Mouse (Mus musculus) right cerebral cortex, postnatal 25 days (tissue): ENCODE measurements around the gene Man2b2.

Experiments
- DNase-seq: peaks from one replicate; pipeline ENCODE4 v3.0.0; 2022

The Man2b2 gene

DNA sequence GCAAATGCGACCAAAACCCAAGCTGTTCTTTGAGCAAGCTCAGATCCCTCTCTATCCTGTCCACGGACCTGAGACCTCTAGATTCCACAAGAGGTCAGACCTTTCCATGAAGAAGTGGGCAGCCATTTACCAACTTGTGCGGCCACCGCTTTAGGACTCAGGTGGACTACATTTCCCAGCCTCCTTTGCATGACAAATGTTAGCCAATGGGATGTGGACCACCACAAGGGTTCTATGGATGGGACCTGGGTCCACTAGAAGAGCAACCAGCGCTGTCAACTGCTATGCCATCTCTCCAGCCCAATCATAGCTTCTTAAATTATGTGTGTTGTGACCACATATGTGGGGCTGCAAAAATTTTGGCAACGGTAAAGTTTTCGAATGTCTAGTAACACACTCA lies 819 bp upstream of the Man2b2 start:
- peak; percentile 38 for DNase-seq

DNA sequence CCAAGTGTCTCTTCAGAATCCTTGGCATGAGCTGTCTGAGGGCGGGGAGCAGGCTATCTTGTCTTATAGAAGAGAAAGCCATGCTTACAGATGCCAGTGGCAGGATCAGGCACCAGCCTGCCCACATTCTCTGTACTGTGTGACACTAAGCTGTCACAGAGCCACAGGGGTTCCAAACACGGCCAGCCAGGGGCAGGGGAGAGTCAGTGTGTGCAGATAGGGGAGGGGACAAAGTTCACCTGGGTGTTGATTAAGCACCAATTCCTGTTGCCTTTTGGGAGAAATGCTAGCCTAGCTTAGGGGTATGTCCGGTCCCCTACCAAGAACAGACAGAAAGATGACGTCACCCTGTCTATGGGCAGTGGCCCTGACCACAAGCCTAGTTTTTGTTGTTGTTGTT lies 1.4 kb downstream of the Man2b2 start:
- DNase-seq: no peak

DNA sequence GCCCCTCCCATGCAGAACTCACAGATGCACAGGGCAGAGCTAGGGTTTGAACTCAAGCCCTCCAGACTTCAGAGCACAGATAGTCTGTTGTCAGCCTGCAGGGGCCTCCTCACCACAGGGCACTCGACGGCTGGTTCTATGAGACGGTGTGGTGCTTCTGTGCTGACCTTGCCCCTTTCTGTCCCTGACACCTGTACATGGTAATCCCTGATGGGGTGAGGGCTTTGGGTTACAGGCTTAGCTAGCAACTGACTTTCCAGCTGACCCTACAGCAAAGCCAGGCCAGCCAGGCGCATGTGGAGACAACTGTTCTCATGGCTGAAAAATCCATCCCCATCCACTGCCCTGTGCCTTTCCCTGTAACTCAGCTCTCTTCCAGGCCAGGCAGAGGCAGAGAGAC lies 7.5 kb downstream of the Man2b2 start:
- DNase-seq: no peak

DNA sequence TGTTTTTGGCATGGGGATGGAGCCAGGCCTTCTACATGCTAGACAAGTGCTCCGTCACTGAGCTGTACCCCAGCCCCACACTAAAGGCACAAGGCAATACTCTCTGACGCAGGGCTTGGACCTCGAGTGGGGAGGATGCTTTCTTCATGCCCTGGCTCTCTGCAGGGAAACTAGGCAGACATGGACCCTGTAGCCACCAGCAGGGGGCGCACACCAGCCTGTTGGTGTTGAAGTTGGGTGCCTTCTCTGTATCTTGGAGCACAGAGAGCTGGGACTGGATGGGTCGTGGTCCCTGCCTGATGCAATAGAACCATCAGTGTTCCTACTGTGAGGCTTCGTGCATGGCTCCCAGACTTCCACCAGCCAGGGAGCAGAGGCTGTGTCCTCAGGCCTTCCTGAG lies 10.3 kb downstream of the Man2b2 start:
- DNase-seq: peak; percentile 50

DNA sequence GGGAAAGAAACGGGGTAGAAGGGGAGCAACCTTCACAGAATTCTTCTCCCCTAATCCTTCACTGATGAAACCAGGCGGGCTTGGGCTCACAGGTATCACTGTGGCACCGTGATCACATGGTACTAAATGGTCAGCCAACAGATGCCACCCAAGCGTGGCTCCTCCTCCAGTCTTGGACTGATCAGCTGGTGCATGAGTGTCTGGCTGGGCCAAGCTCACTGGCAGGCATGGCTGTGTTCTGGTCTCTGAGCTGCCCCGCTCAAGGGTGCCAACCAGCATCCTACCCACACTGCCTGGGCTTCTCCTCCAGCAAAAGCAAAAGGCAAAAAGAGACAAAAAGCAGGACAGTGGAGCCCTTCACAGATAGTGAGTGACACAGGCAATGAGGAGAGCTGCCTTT lies 10.7 kb downstream of the Man2b2 start:
- no peak for DNase-seq

DNA sequence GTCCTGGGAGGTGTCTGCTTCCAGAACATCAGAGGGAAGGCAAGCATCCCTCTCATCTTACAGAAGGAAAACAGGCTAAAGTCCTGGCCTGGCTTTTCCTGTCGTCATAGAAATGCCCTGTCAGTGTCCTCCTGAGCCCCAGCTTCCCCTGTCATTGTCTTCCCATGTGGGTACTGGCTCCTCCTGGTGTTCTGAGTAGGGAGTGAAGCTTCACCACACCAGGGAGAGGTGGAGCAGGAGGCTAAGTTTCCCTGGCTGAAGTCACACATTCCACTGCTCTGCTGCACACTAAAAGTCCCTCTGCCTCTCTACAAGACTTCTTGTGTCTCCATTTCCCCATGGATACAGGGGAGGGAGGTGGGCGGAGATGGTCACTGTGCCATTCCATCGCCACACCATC lies 12.7 kb downstream of the Man2b2 start:
- no peak for DNase-seq

DNA sequence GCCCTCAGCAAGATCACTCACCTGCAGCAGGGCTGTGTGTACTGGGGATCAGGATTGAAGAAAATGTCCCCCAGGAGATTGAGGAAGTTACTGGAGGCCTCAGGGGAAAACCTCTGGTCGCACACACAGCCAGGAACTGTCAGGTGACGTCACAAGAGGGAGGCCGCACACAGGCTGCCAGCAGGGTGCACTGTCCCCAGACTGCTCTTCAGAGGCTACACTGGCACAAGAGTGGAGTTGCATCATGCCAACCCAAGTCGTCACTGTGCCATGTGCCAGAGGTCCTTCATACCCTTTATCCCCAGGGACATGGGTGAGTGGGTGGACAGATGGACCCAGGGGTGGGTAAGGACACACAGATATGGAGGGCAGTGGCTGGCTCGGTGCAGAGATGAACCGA lies 15.9 kb downstream of the Man2b2 start:
- no peak for DNase-seq

DNA sequence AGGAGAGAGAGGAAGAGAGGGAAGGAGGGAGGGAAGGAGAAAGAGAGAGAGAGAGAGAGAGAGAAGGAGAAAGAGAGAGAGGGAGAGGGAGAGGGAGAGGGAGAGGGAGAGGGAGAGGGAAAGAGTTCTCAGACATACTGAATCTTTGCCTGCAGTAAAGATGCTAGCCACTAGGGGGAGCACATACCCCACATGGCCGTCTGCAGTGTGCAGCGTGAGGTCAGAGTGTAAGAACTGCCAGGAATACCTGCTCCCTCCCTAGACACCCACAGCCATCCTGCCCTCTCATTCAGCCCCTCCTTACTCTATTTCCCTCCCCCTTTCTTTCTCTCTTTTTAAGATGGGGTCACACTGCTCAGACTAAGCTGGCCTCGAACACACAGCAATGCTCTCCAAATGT lies 19.0 kb downstream of the Man2b2 start:
- DNase-seq: peak; percentile 37

DNA sequence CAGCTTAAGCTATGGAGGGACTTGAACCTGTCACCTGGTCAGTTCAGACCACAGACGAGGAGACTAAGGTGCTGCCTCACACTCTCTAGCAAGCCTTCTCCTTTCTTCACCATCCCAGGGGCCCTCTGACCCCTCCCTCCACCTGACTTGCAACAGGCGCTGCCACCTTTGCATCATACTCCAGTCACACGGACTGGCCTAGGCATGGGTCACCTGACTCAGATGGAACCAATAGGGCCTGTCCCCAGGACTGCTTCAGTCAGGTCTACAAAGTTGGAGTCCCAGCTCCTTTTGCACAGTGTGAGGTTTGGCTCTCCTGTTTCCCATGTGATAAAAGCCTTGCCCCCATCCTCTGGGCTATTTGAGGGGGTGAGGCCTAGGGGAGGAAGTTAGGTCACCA lies 19.8 kb downstream of the Man2b2 start:
- no peak for DNase-seq

DNA sequence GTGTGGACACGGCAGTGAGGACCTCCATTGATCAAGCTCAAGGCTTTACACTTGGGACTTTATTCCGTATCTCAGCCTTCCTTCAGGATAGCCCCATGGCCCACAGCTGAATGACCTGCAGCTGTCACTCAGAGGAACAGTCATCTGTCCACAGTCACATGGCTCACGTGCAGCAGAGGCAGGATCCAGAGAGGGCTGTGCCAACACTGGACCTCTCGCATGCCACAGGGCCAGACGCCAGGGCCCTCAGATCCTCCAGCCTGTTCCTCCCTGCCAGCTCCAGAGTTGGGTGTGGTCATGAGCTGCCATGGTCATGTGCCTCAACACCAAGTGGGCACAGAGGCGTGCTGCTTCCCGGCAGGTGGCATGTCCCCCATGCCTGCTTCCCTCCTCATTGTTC lies 21.3 kb downstream of the Man2b2 start:
- no peak for DNase-seq

DNA sequence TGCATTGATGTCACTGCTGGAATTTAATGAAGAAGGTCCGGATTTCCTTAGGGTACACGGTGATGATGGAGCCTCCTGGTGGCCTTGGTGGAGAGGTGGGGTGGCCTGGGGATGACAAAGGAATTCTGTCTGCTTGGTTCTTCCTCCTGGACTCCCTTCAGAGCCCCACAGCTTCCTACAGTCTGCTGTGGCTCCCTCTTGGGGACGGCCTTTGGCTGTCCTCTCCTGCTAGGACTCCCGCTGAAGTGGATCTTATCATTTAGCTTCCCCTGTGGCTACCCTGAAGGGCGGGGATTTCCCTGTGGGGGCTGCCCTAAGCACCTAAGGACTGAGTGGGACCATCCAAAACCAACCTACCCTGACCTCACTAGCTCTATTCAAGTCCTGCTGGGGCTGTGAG lies 23.3 kb downstream of the Man2b2 start:
- no peak for DNase-seq

DNA sequence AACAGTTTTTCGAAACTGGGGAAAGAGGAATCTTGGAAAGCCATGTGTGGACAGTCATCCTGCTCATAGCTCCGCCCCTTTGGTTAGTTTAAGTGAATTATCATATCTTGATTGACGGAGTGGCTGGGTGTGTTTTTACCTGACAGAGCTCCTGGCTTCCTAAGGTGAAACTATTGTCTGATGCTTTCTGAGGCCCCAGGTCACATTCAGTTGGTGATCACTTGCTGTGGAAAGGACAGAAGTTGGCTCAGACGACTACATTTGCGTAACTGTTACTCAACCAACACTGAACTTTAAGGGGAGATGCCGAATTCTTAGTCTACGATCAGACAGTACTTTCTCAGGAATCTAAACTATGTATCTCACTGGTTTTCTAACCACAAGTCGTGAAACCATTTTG lies 33.2 kb downstream of the Man2b2 start:
- DNase-seq: no peak

DNA sequence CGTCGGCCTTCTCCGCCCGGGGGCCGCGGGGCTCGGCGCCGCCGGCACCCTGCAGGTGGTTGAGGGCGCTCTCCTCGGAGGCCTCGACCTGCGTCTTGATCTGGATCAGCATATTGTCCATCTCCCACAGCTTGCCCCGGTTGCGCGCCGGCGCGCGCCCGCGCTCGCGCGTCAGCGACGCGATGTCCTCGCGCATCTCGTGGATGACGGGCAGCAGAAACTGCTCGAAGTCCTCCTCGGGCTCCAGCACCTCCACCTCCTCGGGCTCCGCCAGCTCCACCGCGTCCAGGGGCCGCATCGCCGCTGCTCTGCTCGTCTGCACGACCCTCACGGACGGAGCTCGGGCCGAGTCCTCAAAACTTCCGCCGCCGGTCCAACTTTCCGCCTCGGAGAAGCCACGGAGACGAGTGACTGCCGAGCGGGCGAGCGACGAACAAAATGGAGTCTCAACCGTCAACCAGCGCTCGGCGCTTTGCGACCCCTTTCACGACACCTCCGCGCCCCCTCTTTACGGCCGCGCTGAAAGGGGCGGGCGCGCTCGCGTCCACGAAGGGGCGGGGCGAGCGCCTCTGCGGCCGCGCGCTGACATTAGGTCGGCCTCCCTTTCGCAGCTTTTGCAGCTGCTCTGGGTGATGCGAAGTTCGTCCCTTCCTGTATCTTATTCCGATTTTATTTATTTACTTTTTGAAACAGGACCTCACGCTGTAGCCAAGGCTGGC lies 34.0 kb downstream of the Man2b2 start, which contains the start of gene Mrfap1:
Mrfap1 (minus strand) TSS at position 477 of the 719 bp plus-strand sequence.
- peak; percentile 95 for DNase-seq

DNA sequence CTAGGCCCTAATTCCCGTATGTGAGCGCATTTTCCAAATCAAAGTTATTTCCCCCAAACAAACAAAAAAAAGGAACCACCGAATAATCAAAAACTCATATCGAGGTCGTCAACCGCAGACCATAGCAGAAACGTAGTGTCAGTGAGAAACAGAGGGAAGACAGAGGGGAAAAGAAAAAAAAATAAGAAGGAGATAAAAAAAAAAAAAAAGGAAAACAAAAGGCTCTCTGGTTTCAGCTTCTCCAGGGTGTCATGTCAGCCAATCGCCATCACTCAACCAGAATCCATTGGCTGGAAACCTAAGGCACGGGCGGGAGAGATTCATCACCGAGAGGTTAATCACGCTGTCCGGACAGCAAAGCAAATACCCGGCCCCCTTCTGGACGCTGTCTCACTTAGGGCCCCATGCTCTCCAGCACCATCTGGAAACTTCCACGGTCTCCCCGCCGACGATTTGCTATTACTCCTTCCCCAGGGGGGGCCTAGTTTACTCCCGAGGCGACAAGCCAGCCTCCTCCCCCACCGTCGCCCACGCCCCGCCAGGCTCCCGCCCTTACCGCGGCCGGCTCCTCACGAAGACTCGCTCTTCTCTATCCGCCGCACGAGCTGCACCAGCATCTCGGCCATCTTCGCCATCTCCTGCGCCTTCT lies 34.7 kb downstream of the Man2b2 start:
- DNase-seq: peak; percentile 77

DNA sequence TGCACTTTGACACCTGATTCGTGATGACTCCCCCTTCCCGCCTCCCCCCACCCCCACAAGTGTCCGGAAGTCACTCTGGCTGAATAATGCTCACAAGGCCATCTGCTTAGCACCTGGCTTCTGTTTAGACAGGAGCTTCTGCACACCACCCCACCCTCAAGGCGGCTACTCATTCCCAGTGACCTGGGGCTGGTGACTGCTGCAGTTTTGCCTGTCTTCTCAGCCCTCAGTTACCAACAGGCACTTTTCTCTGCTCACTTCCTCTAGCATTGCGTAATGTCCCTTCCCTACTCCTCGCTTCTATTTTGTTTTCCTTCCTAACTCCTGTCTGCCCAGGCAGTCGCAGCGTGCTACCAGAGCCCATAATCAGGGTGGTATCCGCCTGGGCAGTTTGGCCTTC lies 38.6 kb downstream of the Man2b2 start:
- DNase-seq: no peak

DNA sequence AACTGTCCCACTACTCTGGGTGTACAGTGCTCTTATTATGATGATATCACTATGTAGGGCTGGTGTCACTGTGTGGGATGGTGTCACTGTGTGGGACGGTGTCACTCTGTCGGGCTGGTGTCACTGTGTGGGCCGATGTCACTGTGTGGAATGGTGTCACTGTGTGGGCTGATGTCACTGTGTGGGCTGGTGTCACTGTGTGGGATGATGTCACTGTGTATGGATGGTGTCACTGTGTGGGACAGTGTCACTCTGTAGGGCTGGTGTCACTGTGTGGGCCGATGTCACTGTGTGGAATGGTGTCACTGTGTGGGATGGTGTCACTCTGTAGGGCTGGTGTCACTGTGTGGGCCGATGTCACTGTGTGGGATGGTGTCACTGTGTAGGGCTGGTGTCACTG lies 44.4 kb downstream of the Man2b2 start:
- DNase-seq: no peak

DNA sequence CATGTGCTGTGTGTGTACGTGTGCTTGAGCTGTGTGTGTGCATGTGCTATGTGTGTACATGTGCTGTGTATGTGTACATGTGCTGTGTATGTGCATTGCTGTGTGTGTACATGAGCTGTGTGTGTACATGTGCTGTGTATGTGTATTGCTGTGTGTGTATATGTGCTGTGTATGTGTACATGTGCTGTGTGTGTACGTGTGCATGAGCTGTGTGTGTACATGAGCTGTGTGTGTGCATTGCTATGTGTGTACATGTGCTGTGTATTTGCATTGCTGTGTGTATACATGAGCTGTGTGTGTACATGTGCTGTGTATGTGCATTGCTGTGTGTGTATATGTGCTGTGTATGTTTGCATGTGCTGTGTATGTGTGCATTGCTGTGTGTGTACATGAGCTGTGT lies 50.9 kb downstream of the Man2b2 start:
- DNase-seq: no peak

DNA sequence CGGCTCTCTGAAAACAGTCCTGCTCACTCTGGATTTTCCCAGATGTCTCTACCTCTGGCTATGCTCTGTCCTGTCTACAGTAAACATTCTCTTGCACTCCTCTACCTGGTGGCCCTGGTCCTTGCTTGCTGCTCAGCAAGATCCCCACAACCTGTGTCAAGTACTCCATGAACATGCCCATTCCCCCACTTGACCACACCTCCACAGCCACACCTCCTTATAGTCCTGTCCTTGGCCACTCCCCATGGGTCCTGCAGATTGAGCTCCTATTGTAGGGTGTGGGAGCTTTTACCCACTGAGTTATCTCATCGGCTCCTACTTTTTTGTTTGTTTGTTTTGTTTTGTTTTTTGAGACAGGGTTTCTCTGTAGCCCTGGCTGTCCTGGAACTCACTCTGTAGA lies 51.6 kb downstream of the Man2b2 start:
- DNase-seq: no peak

DNA sequence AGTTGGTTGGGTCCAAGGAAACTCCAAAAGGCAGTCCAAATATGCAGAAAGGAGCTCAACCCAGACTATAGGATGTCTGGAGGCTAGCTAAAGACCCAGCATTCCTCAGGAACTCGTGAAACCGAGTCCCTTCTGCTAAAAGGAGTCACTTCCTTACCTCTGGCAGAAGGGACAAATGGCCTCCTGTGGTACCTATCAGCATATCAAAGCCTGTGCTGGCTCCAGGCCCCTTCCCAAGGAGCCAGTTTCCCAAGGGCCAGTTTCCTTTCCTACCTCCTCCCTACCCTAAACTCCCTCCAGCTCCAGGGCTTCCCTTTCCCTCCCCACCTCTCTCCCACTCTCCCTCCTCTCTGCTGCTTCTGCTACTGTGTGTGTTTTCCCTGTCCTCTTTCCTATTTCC lies 53.3 kb downstream of the Man2b2 start:
- DNase-seq: no peak

DNA sequence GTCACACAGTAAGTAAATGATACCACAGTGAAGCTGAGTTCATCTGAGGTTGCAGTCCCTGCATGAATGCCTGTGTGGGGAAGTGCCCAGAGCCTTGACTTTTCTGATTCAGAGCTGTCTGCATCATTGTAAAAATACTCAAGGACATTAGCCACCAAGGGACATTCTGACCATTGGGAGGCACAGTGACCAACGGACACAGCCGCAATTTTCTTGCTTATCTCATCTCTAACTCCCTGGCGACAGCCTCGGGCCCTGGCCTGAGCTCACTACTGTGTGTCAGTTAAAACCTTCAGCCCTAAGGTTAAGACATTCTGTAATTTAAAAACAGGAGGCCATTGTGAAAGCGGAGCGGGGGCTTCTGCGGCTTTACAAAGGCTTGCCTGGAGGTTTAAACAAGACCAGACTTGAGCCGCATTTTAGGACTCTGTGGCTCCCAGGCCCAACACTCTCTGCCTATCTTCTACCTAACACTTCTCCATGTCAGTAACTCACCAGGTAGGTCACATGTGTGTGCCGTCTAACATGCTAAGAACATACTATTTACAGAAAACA lies 54.4 kb downstream of the Man2b2 start:
- no peak for DNase-seq

DNA sequence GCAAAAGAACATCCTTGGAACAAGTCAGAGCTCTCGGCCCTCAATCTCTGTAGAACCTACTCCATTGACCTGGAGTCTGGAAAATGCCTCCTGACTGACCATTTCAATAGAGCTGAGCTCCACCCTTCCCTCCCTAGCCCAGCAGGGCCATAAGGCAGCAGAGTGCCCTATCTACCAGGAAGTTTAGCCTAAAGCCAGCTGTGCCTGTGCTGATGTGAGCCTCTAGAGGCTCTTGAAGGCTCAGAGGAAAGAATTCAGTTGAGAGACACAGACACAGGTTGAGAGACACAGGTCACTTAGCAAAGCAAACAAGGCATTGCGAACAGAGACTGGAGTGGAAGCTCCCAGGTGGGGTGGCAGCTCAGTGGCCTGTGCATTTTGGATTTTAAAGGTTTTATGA lies 55.1 kb downstream of the Man2b2 start:
- no peak for DNase-seq

DNA sequence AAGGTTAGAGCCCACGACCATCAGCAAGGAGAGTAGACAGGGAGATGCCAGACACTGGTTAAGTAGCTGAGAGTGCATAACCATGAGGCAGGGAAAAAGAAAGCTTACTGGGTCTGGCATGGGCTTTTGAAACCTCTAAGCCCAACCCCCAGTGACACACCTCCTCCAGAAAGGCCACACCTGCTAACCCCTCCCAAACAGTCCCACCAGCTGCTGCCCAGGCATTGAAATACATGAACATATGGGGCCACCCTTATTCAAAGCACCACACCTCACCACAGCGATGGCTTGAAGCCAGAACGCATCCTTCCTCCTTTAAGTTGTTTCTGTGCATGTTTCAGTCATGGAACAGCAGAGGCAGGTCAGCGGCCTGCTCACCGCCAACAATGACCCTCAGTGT lies 57.9 kb downstream of the Man2b2 start:
- DNase-seq: no peak

DNA sequence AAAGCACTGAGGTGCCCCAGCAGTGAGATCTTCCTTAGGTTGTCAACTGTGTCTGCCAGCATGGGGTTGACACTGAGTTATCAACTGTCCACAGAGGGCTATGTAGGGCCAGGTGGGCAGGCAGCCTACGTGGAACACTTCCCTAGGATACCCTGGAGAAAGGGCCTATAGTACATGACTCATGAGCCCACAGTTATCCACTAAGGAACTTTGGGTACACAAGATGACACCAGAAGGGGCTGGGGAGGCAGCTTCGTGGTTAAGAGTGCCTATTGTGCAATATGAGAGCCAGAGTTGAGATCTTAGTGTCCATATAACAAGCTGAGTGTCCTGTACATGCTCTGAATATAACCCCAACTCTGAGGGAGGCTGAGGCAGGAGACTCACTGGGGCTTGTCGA lies 60.9 kb downstream of the Man2b2 start:
- DNase-seq: no peak

DNA sequence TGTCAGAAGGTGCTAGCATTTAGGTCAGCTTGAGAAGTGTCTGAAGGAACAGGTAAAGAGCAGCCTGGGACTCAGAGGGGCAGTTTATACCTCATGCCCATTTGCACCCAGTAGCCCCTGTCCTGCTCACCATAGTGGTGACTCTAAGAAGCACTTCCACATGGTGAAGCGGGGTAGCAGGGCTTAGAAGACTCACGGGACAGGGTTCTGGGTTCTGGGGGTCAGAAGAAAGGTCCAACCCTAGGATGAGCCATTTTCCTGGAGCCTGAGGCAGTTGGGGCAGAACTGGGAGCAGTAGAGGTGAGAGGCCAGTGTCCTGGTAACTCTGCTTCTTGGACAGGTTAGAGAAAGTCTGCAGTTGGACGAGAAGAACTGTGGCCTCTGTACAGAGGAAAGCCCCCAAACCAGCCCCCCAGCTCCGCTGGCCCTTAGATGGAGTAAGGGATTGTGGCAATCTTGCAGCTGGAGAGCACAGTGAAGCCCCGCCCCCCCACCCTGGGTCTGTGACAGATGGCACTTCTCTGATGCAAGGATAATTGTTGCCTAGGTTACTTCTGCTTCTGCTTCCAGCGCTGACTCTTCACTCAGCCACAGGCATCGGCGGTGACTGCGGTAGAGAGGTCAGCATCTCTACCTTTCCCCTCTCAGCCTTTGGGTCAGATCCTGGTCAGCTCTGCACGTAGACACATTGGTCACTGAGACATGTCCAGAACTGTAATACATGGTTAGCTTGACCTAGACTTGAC lies 63.3 kb downstream of the Man2b2 start:
- no peak for DNase-seq
